Mouse (Mus musculus) small intestine, adult 2 months (tissue): ENCODE results near the gene AY358078.
"Not testable (repeated sequence)": the region's sequence is repeated elsewhere in the genome, so short reads cannot be mapped to it uniquely, and the experiment has no call there.

Experiments used
- CTCF ChIP-seq: fragments of 200-500 bp; IDR thresholded peaks from 2 replicates; pipeline ENCODE4 v1.5.1; 2012; ENCODE audit warnings: low read depth, mild to moderate bottlenecking, control low read depth, inconsistent platforms, low read length, moderate library complexity, mixed read lengths; ENCODE audit not compliant: insufficient replicate concordance, insufficient read length; ENCODE audit errors: extremely low read depth
- POLR2A ChIP-seq: fragments of 200-500 bp; IDR thresholded peaks from 2 replicates; pipeline ENCODE4 v1.6.1; 2012; ENCODE audit warnings: low read depth, mild to moderate bottlenecking, control low read depth, inconsistent platforms, low read length, moderate library complexity

DNA sequence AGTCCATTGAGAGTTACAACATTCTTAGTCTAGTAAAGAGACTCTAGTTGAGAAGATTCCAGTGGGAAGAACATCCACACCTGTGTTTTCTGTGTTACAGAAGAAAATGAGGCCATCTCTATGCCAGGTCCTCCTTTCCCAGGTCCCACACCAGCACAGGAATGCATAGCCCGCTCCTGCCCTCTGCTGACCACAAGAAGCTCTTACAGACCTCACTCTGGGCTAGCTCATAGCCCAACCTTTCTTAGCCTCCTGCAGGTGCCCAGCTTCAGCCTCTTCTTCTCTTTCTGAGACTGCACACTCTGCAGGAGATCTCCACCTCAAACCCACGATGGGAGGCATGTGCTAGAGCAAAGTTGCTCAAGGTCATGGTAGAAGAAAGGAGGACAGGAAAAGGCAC, 38.6 kb downstream of the AY358078 start:
- TF ChIP-seq POLR2A, CTCF: not testable (repeated sequence)
